8 mouse cellular contexts compared by ENCODE assay signal in the genomic region with DNA sequence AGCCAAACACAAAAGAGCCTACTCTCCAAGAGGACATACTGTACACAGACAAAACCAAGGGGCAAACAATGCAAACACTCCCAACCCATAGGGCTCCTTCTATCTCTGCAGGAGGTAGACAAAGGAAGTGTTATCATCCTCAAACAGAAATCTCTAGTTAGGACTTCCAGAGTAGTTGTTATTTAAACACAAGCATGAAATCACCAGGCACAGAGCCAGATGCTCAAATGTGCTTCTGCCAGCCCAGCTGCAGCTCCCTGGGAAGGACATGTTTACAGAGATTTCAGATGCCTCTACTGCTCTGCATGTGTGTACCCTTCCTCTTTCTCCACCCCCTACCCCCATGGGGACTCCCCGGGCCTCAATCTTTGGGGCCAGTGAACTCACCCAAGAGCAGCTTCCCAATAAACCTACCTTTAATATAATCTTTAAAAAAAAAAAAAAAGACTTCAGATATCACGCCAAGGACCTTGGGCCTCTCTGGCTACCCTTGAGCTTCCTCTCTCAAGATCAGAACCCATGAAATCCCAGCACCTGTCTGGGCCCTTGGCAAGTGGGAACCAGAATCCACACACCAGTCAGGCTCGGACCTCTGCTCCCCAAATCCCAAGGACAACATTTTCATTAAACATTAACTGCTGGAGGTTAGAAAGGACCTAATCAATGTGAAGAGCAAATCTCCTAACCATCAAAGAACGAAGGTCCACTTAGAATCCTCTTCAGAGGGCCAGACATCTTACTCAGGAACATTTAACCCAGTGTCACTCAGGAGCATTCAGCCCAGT. TPM values are rescaled to one million over a fixed set of nuclear protein-coding genes. Genes with fewer than 3 reads are reported as not detected.
DNase-seq lines count a peak whose midpoint lies in the region; ATAC-seq and TF ChIP-seq lines count a peak whose summit lies in the region.

No protein-coding gene starts in this region.

- WGBS in midbrain, embryonic 12.5 days = 84% methylated on average over 4 of the region's 4 CpGs
- WGBS in midbrain, embryonic 11.5 days = 82% methylated on average over 4 of the region's 4 CpGs
- WGBS in intestine, embryonic 16.5 days = 39% methylated on average over 4 of the region's 4 CpGs
- 23% methylated on average over 4 of the region's 4 CpGs for WGBS in liver, adult 2 months

- peaks cover 5% of the 10 kb centered on the region for H3K36me3 ChIP-seq in midbrain, embryonic 12.5 days
- H3K36me3 ChIP-seq in midbrain, embryonic 11.5 days (ENCODE audit: control insufficient read depth, insufficient read depth, low read length) = no peaks in the 10 kb centered on the region
- H3K36me3 ChIP-seq in intestine, embryonic 16.5 days (ENCODE audit: control insufficient read depth, insufficient read depth, low read length) = no peaks in the 10 kb centered on the region
- peaks cover 25% of the 10 kb centered on the region for H3K36me3 ChIP-seq in liver, adult 2 months (ENCODE audit: control insufficient read depth, insufficient read depth, low read length)

- peaks cover 37% of the 10 kb centered on the region; the same call in 1 of the 2 replicates for H3K79me2 ChIP-seq in liver, adult 2 months (ENCODE audit: control insufficient read depth, insufficient read depth, low read length)

- no peak overlapping the region for H3K4me3 ChIP-seq in midbrain, embryonic 12.5 days
- no peak overlapping the region for H3K4me3 ChIP-seq in midbrain, embryonic 11.5 days (ENCODE audit: low read depth, low read length)
- peak overlapping the region; percentile 54 for H3K4me3 ChIP-seq in intestine, embryonic 16.5 days (ENCODE audit: low read length)
- H3K4me3 ChIP-seq in liver, adult 2 months (ENCODE audit: insufficient read depth, low read depth, low read length) = peak overlapping the region; percentile 50

- no peak for ATAC-seq in midbrain, embryonic 12.5 days (ENCODE audit: low FRiP score, low read depth)
- no peak for ATAC-seq in midbrain, embryonic 11.5 days (ENCODE audit: low FRiP score)
- no peak for ATAC-seq in intestine, embryonic 16.5 days
- ATAC-seq in inflammation-experienced regulatory T-cells, adult 6 months = no peak

- H3K4me2 ChIP-seq in midbrain, embryonic 12.5 days (replicated peaks) = 0 out of 2 replicates have a peak overlapping the region, but pooled peaks have one; percentile 15
- no peak overlapping the region for H3K4me2 ChIP-seq in midbrain, embryonic 11.5 days
- H3K4me2 ChIP-seq in intestine, embryonic 16.5 days (ENCODE audit: low read depth, low read length) = peak overlapping the region; percentile 74

- no peak for TF ChIP-seq CTCF in liver, adult 2 months (IDR thresholded peaks at IDR 0.05; ENCODE audit: low read depth, low read length)

- TF ChIP-seq POLR2A in liver, adult 2 months (IDR thresholded peaks at IDR 0.05; ENCODE audit: extremely low read depth, insufficient read depth, low read length) = 0 out of 2 replicates have a peak, but pooled peaks have one; percentile 15

- H3K27me3 ChIP-seq in midbrain, embryonic 12.5 days = no peaks in the 10 kb centered on the region
- no peaks in the 10 kb centered on the region for H3K27me3 ChIP-seq in midbrain, embryonic 11.5 days (ENCODE audit: control insufficient read depth, insufficient read depth, low read length)
- H3K27me3 ChIP-seq in intestine, embryonic 16.5 days (replicated peaks; ENCODE audit: control insufficient read depth, insufficient read depth, low read length) = no peaks in the 10 kb centered on the region
- H3K27me3 ChIP-seq in liver, adult 2 months (ENCODE audit: control insufficient read depth, insufficient read depth, low read length) = no peaks in the 10 kb centered on the region

- H3K9ac ChIP-seq in midbrain, embryonic 12.5 days (replicated peaks) = no peak overlapping the region
- H3K9ac ChIP-seq in midbrain, embryonic 11.5 days (ENCODE audit: low read length) = no peak overlapping the region
- H3K9ac ChIP-seq in intestine, embryonic 16.5 days (ENCODE audit: low read depth, low read length) = 0 out of 2 replicates have a peak overlapping the region, but pooled peaks have one; percentile 10
- H3K9ac ChIP-seq in liver, adult 2 months (ENCODE audit: low read depth, low read length) = peak overlapping the region; percentile 82

- no peak for DNase-seq in midbrain, embryonic 11.5 days (ENCODE audit: low spot score, missing footprints)
- peak; percentile 80 to 81 for DNase-seq in adrenal gland, postnatal 36 days
- DNase-seq in liver, adult 2 months (ENCODE audit: extremely low read depth, low read depth, low spot score) = peak; percentile 98
- peak; percentile 16 for DNase-seq in right cerebral cortex, postnatal 4 days
- no peak for DNase-seq in embryo, embryonic 10 days (ENCODE audit: low spot score)

- no peak overlapping the region for H3K27ac ChIP-seq in midbrain, embryonic 12.5 days (replicated peaks)
- no peak overlapping the region for H3K27ac ChIP-seq in midbrain, embryonic 11.5 days (ENCODE audit: low read depth, low read length)
- peak overlapping the region; percentile 52 for H3K27ac ChIP-seq in intestine, embryonic 16.5 days (ENCODE audit: low read length)
- peak overlapping the region; percentile 94 for H3K27ac ChIP-seq in liver, adult 2 months (replicated peaks; ENCODE audit: insufficient read depth, low read depth, low read length)

- H3K4me1 ChIP-seq in midbrain, embryonic 12.5 days = peaks cover 22% of the 10 kb centered on the region
- H3K4me1 ChIP-seq in midbrain, embryonic 11.5 days (ENCODE audit: control insufficient read depth, insufficient read depth, low read length) = peaks cover 8% of the 10 kb centered on the region; the same call in 1 of the 2 replicates
- H3K4me1 ChIP-seq in intestine, embryonic 16.5 days (ENCODE audit: control insufficient read depth, insufficient read depth, low read length) = peaks cover 17% of the 10 kb centered on the region
- peaks cover 25% of the 10 kb centered on the region for H3K4me1 ChIP-seq in liver, adult 2 months (ENCODE audit: control insufficient read depth, insufficient read depth, low read length)

- H3K9me3 ChIP-seq in midbrain, embryonic 12.5 days = no peaks in the 10 kb centered on the region
- H3K9me3 ChIP-seq in midbrain, embryonic 11.5 days (ENCODE audit: control insufficient read depth, low read length) = no peaks in the 10 kb centered on the region
- H3K9me3 ChIP-seq in intestine, embryonic 16.5 days (ENCODE audit: control insufficient read depth, low read length) = no peaks in the 10 kb centered on the region

RNA-seq across cellular contexts. Expression of a gene that starts 3.0 kb away (rescaled TPM):
- polyA plus RNA-seq in midbrain, embryonic 12.5 days (2016; fragmentation: Nextera tagmentation; extraction: Ambion mirVana) = 36.4 and 40.0 TPM in 2 replicates
- polyA plus RNA-seq in midbrain, embryonic 11.5 days (2014; fragmentation: Nextera tagmentation; extraction: Ambion mirVana) = 46.2 and 51.7 TPM in 2 replicates
- total RNA-seq in adrenal gland, postnatal 36 days (2021) = 10 to 100 TPM; 40.4 to 80.2 TPM
- polyA plus RNA-seq in intestine, embryonic 16.5 days (2015; fragmentation: Nextera tagmentation; extraction: Ambion mirVana) = 112 and 126 TPM in 2 replicates
- total RNA-seq in liver, adult 2 months (2014; rRNA removed) = 162 and 214 TPM in 2 replicates
- 239 and 306 TPM in 2 replicates for polyA plus RNA-seq in liver, adult 2 months (2012; rRNA removed)
- 10 to 100 TPM; 13.3 to 16.0 (median 15.6) TPM for polyA plus RNA-seq in inflammation-experienced regulatory T-cells, adult 6 months (2017; shearing (Covaris generic))

RNA-seq across cellular contexts. Expression of a gene that starts 22.0 kb away (rescaled TPM):
- polyA plus RNA-seq in midbrain, embryonic 12.5 days (2016; fragmentation: Nextera tagmentation; extraction: Ambion mirVana) = 24.7 and 26.2 TPM in 2 replicates
- 25.9 and 27.2 TPM in 2 replicates for polyA plus RNA-seq in midbrain, embryonic 11.5 days (2014; fragmentation: Nextera tagmentation; extraction: Ambion mirVana)
- total RNA-seq in adrenal gland, postnatal 36 days (2021) = 10 to 100 TPM; 50.0 to 51.1 TPM
- polyA plus RNA-seq in intestine, embryonic 16.5 days (2015; fragmentation: Nextera tagmentation; extraction: Ambion mirVana) = 70.8 and 71.3 TPM in 2 replicates
- total RNA-seq in liver, adult 2 months (2014; rRNA removed) = 23.5 and 28.8 TPM in 2 replicates
- polyA plus RNA-seq in liver, adult 2 months (2012; rRNA removed) = 15.0 and 15.5 TPM in 2 replicates
- polyA plus RNA-seq in inflammation-experienced regulatory T-cells, adult 6 months (2017; shearing (Covaris generic)) = 10 to 100 TPM; 16.1 to 20.6 (median 19.2) TPM

RNA-seq across cellular contexts. Expression of a gene that starts 31.2 kb away (rescaled TPM):
- 11.3 and 11.6 TPM in 2 replicates for polyA plus RNA-seq in midbrain, embryonic 12.5 days (2016; fragmentation: Nextera tagmentation; extraction: Ambion mirVana)
- polyA plus RNA-seq in midbrain, embryonic 11.5 days (2014; fragmentation: Nextera tagmentation; extraction: Ambion mirVana) = 9.2 and 10.1 TPM in 2 replicates
- 10 to 100 TPM; 23.7 to 24.9 TPM for total RNA-seq in adrenal gland, postnatal 36 days (2021)
- 5.9 and 7.5 TPM in 2 replicates for polyA plus RNA-seq in intestine, embryonic 16.5 days (2015; fragmentation: Nextera tagmentation; extraction: Ambion mirVana)
- total RNA-seq in liver, adult 2 months (2014; rRNA removed) = 9.3 and 12.8 TPM in 2 replicates
- polyA plus RNA-seq in liver, adult 2 months (2012; rRNA removed) = 6.2 and 7.7 TPM in 2 replicates
- polyA plus RNA-seq in inflammation-experienced regulatory T-cells, adult 6 months (2017; shearing (Covaris generic)) = 1 to 10 TPM; 5.5 to 6.7 (median 6.3) TPM

RNA-seq across cellular contexts. Expression of a gene that starts 31.3 kb away (rescaled TPM):
- polyA plus RNA-seq in midbrain, embryonic 12.5 days (2016; fragmentation: Nextera tagmentation; extraction: Ambion mirVana) = 17.8 and 20.5 TPM in 2 replicates
- polyA plus RNA-seq in midbrain, embryonic 11.5 days (2014; fragmentation: Nextera tagmentation; extraction: Ambion mirVana) = 16.0 and 17.4 TPM in 2 replicates
- 10 to 100 TPM in 1 of 2 experiments, 1 to 10 TPM in 1; 6.5 to 10.7 TPM for total RNA-seq in adrenal gland, postnatal 36 days (2021)
- 9.2 and 10.4 TPM in 2 replicates for polyA plus RNA-seq in intestine, embryonic 16.5 days (2015; fragmentation: Nextera tagmentation; extraction: Ambion mirVana)
- total RNA-seq in liver, adult 2 months (2014; rRNA removed) = 3.3 and 3.4 TPM in 2 replicates
- polyA plus RNA-seq in liver, adult 2 months (2012; rRNA removed) = 3.4 and 3.8 TPM in 2 replicates
- 10 to 100 TPM; 10.6 to 13.8 (median 12.5) TPM for polyA plus RNA-seq in inflammation-experienced regulatory T-cells, adult 6 months (2017; shearing (Covaris generic))

Comparison
In these comparisons a context has a peak if more than half of its experiments do, and no peak if none do; other contexts are left out.
1. H3K27ac ChIP-seq: peak in intestine, embryonic 16.5 days (single experiment) and liver, adult 2 months (single experiment); none in midbrain, embryonic 12.5 days (single experiment) and midbrain, embryonic 11.5 days (single experiment).
2. H3K4me3 ChIP-seq: peak in intestine, embryonic 16.5 days (single experiment) and liver, adult 2 months (single experiment); none in midbrain, embryonic 12.5 days (single experiment) and midbrain, embryonic 11.5 days (single experiment).
3. H3K9ac ChIP-seq: peak in intestine, embryonic 16.5 days (single experiment) and liver, adult 2 months (single experiment); none in midbrain, embryonic 12.5 days (single experiment) and midbrain, embryonic 11.5 days (single experiment).
4. DNase-seq: peak in adrenal gland, postnatal 36 days (2 of 2), liver, adult 2 months (single experiment) and right cerebral cortex, postnatal 4 days (single experiment); none in midbrain, embryonic 11.5 days (single experiment) and embryo, embryonic 10 days (single experiment).